Mouse (Mus musculus) liver, embryonic 14.5 days (tissue): ENCODE data around the gene Tead4.

ENCODE experiments used
- CTCF ChIP-seq: IDR thresholded peaks from 2 replicates; pipeline ENCODE4 v1.5.1; 2016; ENCODE audit warnings: antibody characterized with exemption, low read depth, control low read depth
- EP300 ChIP-seq: IDR thresholded peaks from 2 replicates; pipeline ENCODE4 v1.6.1; 2016; ENCODE audit warnings: antibody characterized with exemption, low read depth

- TF ChIP-seq CTCF, result no peak
- no peak for TF ChIP-seq EP300
Observed at GRCm38 (mm10) chr6:128338876-128339275, 38.3 kb upstream of the Tead4 start.
